Mouse (Mus musculus): Measurements from ENCODE around the gene Mrtfa.
A peak's percentile ranks its signal among the peaks of the same experiment; 100 is the strongest.

The Mrtfa gene

GRCm38 (mm10) chr15:81154846-81155624, 35.5 kb downstream of the Mrtfa start:
- DNase-seq: no peak

GRCm38 (mm10) chr15:81141956-81142576, 48.5 kb downstream of the Mrtfa start:
- DNase-seq: no peak

- DNase-seq: no peak
These were observed 50.6 kb downstream of the Mrtfa start for GRCm38 (mm10) chr15:81140004-81140403.

GRCm38 (mm10) chr15:81137298-81137697, 53.3 kb downstream of the Mrtfa start:
- no peak for DNase-seq

GRCm38 (mm10) chr15:81133781-81134180, 56.8 kb downstream of the Mrtfa start:
- DNase-seq: no peak

- DNase-seq: no peak
These were observed 59.4 kb downstream of the Mrtfa start for GRCm38 (mm10) chr15:81131152-81131551.

GRCm38 (mm10) chr15:81129970-81130369, 60.6 kb downstream of the Mrtfa start:
- peak; percentile 62 for DNase-seq

- DNase-seq: no peak
These were observed 62.3 kb downstream of the Mrtfa start for GRCm38 (mm10) chr15:81128155-81128838.

GRCm38 (mm10) chr15:81124282-81124681, 66.3 kb downstream of the Mrtfa start:
- no peak for DNase-seq

- no peak for DNase-seq
These were observed 67.4 kb downstream of the Mrtfa start for GRCm38 (mm10) chr15:81123122-81123521.

- DNase-seq: peak; percentile 35
These were observed 68.0 kb downstream of the Mrtfa start for GRCm38 (mm10) chr15:81122535-81122934.

- DNase-seq: no peak
These were observed 68.5 kb downstream of the Mrtfa start for GRCm38 (mm10) chr15:81122078-81122477.

- no peak for DNase-seq
These were observed 69.6 kb downstream of the Mrtfa start for GRCm38 (mm10) chr15:81120946-81121345.

- DNase-seq: no peak
These were observed 70.4 kb downstream of the Mrtfa start for GRCm38 (mm10) chr15:81120140-81120539.

GRCm38 (mm10) chr15:81118226-81118625, 72.3 kb downstream of the Mrtfa start:
- DNase-seq: no peak

GRCm38 (mm10) chr15:81112589-81112988, 78.0 kb downstream of the Mrtfa start:
- DNase-seq: no peak

GRCm38 (mm10) chr15:81110315-81110714, 80.2 kb downstream of the Mrtfa start:
- peak; percentile 54 for DNase-seq

- DNase-seq: peak; percentile 79
These were observed 84.6 kb downstream of the Mrtfa start for GRCm38 (mm10) chr15:81105962-81106361.

- DNase-seq: peak; percentile 59
These were observed 85.8 kb downstream of the Mrtfa start for GRCm38 (mm10) chr15:81104585-81105259.

- no peak for DNase-seq
These were observed 87.1 kb downstream of the Mrtfa start for GRCm38 (mm10) chr15:81103500-81103899.

- DNase-seq: no peak
These were observed 88.2 kb downstream of the Mrtfa start for GRCm38 (mm10) chr15:81102274-81102879.

GRCm38 (mm10) chr15:81101316-81101715, 89.2 kb downstream of the Mrtfa start:
- DNase-seq: no peak

- peak; percentile 45 for DNase-seq
These were observed 91.3 kb downstream of the Mrtfa start for GRCm38 (mm10) chr15:81099269-81099668.

All from layer of hippocampus, adult 9-11 months (tissue).